Mouse (Mus musculus) spleen, postnatal 0 days (tissue): ENCODE data around the gene Fam161a. TPM values are rescaled to one million over a fixed set of nuclear protein-coding genes. Genes with fewer than 3 reads are reported as not detected.

Source experiments
- polyA plus RNA-seq: library from polyadenylated mRNA; unstranded; fragments of >200 nt; fragmentation: Nextera tagmentation; extraction: Ambion mirVana; gene quantifications from 2 replicates; pipeline ENCODE4 v1.2.1, GENCODE M21; 2015

The Fam161a gene
- 1.8 and 2.3 TPM in 2 replicates for polyA plus RNA-seq

GRCm38 (mm10) chr11:23007481-23008180 lies at the start of gene Fam161a:
TSS of gene Fam161a (plus strand) at chr11:23007531.

DNA sequence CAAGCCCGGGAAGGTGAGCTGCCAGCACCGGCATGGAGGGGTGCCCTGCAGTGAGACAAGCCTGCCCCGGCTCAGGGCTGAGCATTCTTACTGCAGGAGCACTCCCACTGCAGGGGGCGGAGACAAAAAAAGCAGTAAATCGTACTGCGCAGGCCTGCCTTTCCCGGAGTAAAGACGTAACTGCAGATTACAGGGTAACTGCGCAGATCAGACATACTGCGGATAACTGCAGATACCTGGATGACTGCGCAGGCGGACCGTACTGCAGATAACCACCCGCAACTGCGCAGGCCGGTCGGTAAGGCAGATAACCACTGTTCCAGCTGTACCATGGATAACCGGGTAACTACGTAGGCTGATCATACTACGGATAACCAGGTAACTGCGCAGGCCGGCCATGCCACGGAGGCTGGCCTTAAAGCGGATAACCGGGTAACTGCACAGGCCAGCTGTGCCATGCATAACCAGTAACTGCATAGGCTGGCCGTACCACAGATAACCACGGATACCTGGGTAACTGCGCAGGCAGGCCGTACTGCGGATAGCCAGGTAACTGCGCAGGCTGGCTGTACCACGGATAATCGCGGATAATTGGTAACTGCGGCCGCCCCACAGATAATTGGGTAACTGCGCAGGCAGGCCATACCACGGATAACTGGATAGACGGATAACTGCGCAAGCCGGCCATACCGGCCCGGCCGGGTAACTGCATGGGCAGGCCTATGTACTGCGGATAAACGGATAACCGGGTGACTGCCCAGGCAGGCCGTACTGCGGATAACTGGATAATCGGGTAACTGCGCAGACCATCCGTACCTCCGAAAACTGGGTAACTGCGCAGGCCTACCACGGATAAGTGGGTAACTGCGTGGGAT lies 35.3 kb upstream of the Fam161a start, which contains the start of gene Zrsr1:
Zrsr1 (plus strand) TSS at position 171 of the 875 bp plus-strand sequence.

GRCm38 (mm10) chr11:22981984-22982757 lies 25.2 kb upstream of the Fam161a start, which contains the start of the genes Gm28048 and Commd1:
TSS of gene Gm28048 (minus strand) at chr11:22982090.
TSS of gene Commd1 (minus strand) at chr11:22982382.

DNA sequence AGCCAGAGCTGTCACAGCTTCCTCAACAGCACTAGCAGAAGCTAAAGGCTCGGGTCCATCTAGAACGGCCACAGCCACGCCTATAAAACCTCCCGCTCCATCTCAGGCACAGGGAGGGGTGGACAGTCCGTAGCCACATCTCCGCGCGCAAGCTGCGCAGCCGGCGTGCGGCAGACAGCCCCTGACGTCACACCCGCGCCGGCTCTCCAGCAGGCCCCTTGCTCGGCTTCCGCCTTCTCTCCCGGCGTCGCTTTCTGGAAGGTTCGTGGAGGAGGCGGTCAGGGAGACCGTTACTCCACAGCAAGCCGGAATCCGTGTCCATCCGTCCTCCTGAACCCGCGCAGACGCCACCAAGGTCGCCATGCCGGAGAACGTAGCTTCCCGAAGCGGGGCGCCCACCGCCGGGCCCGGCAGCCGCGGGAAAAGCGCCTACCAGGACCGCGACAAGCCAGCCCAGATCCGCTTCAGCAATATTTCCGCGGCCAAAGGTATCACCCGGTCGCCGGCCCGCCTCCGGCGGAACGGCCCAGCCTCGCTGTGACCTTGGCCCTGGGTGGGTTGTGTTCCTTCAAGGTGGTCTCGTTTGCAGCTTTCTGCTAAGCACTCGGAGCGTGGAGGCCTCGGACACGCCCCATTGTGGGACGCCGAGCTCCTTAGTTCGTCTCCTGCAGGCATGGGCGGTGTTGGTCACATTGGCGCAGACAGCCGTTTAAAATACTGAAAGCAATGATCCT lies 16.8 kb upstream of the Fam161a start, which contains the start of gene Cct4:
Cct4 (plus strand) TSS at position 127 of the 734 bp plus-strand sequence.

Other genes starting within 250 kb of the Fam161a start
- gene B3gnt2, start 146.6 kb upstream of the Fam161a start, polyA plus RNA-seq: 6.8 and 10.2 TPM in 2 replicates
- gene Zrsr1, start 35.5 kb upstream of the Fam161a start, polyA plus RNA-seq: 2.7 and 4.5 TPM in 2 replicates
- gene Gm28048, start 25.4 kb upstream of the Fam161a start, polyA plus RNA-seq: 14.0 and 18.1 TPM in 2 replicates
- gene Commd1, start 25.1 kb upstream of the Fam161a start, polyA plus RNA-seq: 161 and 167 TPM in 2 replicates
- 155 and 158 TPM in 2 replicates for gene Cct4, start 17.0 kb upstream of the Fam161a start, polyA plus RNA-seq
- 39.6 and 39.8 TPM in 2 replicates for gene Xpo1, start 248.5 kb downstream of the Fam161a start, polyA plus RNA-seq